Mouse (Mus musculus) neural tube, embryonic 15.5 days (tissue): Measurements from ENCODE around the gene Ankfn1. TPM values are rescaled to one million over a fixed set of nuclear protein-coding genes. Genes with fewer than 3 reads are reported as not detected.

Experiments
- ATAC-seq: fragments of 200-750 bp; cut with Nextera tagmentation; 2 replicates; pipeline ENCODE4 v1.8.0; 2017; ENCODE audit warnings: mild to moderate bottlenecking, moderate TSS enrichment, moderate library complexity; ENCODE audit not compliant: low FRiP score
- H3K27ac ChIP-seq: fragments of 300-500 bp; sonication (generic); replicated peaks from 2 replicates; pipeline ENCODE4 v1.5.1; 2015; ENCODE audit warnings: mild to moderate bottlenecking, inconsistent platforms
- H3K27me3 ChIP-seq: fragments of 300-500 bp; sonication (generic); replicated peaks from 2 replicates; pipeline ENCODE4 v1.6.1; 2015; ENCODE audit warnings: inconsistent platforms
- H3K36me3 ChIP-seq: fragments of 300-500 bp; sonication (generic); 2 replicates; pipeline ENCODE4 v1.6.1; 2015; ENCODE audit warnings: inconsistent platforms
- H3K4me1 ChIP-seq: fragments of 300-500 bp; sonication (generic); 2 replicates; pipeline ENCODE4 v1.6.1; 2015; ENCODE audit warnings: inconsistent platforms
- H3K4me2 ChIP-seq: fragments of 300-500 bp; sonication (generic); 2 replicates; pipeline ENCODE4 v1.6.1; 2015; ENCODE audit warnings: inconsistent platforms, mild to moderate bottlenecking, moderate library complexity
- H3K4me3 ChIP-seq: fragments of 300-500 bp; sonication (generic); replicated peaks from 2 replicates; pipeline ENCODE4 v1.5.1; 2015; ENCODE audit warnings: mild to moderate bottlenecking, inconsistent platforms
- H3K9ac ChIP-seq: fragments of 300-500 bp; sonication (generic); replicated peaks from 2 replicates; pipeline ENCODE4 v1.6.1; 2015; ENCODE audit warnings: mild to moderate bottlenecking, inconsistent platforms
- H3K9me3 ChIP-seq: fragments of 300-500 bp; sonication (generic); replicated peaks from 2 replicates; pipeline ENCODE4 v1.6.1; 2016; ENCODE audit warnings: inconsistent platforms
- WGBS: fragments of 180-500 bp; shearing (Covaris S2); methylation state at CpG from one replicate; pipeline ENCODE4 v1.1.7; 2015; ENCODE audit warnings: mixed read lengths; 5-methylcytosine and 5-hydroxymethylcytosine counted together
- polyA plus RNA-seq: library from polyadenylated mRNA; unstranded; fragments of >200 nt; fragmentation: Nextera tagmentation; extraction: Ambion mirVana; gene quantifications from 2 replicates; pipeline ENCODE4 v1.2.1, GENCODE M21; 2015

Gene Ankfn1
- polyA plus RNA-seq, 1 experiment from 2014 or later, result 4.6 TPM

GRCm38 (mm10) chr11:89673916-89674507 lies 103.4 kb downstream of the Ankfn1 start:
- no peak overlapping the region for H3K4me2 ChIP-seq
- H3K4me3 ChIP-seq, result no peak overlapping the region
- H3K27me3 ChIP-seq, result no peaks in the 10 kb centered on the region
- ATAC-seq, result no peak
- 6% methylated on average over 1 of the region's 1 CpGs for WGBS
- H3K27ac ChIP-seq, result no peak overlapping the region
- no peaks in the 10 kb centered on the region for H3K36me3 ChIP-seq
- no peak overlapping the region for H3K9ac ChIP-seq
- H3K9me3 ChIP-seq, result no peaks in the 10 kb centered on the region
- H3K4me1 ChIP-seq, result no peaks in the 10 kb centered on the region

GRCm38 (mm10) chr11:89672510-89673085 lies 104.9 kb downstream of the Ankfn1 start:
- WGBS, result 62% methylated on average over 3 of the region's 3 CpGs
- no peak overlapping the region for H3K4me3 ChIP-seq
- no peak overlapping the region for H3K4me2 ChIP-seq
- H3K9ac ChIP-seq, result no peak overlapping the region
- no peak for ATAC-seq
- H3K9me3 ChIP-seq, result no peaks in the 10 kb centered on the region
- H3K4me1 ChIP-seq, result no peaks in the 10 kb centered on the region
- no peaks in the 10 kb centered on the region for H3K36me3 ChIP-seq
- H3K27ac ChIP-seq, result no peak overlapping the region
- H3K27me3 ChIP-seq, result no peaks in the 10 kb centered on the region

DNA sequence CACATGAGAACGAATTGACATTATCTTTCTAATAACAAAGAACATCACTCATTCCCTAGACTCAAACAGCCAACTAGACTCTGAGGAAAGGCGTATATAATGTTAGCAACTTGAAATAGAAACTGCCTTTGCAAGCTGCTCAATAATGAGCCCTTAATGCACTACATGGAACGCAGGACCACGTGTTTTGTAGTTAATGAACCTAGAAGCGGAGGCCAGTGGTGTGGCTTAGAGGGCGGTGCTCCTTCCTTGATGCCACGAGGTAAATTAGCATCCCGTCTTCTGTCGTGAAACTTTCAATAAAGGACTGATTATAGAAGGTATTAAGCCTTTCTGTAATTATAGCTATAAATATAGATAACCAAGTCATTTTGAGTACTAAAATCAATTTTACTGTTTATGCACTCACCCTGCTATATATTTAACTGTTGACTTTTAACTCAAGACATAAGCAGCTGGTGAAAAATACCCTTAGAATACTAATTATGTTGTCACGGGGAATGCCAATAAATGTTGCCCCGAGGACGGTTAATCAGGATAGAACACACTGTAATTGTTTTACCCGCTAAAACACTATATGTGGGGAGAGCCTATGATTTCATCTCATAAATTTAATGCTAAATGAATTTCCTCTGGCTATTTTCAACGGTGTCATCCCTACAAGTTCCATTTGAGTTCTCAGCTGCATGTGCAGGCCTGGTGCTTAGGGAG lies 112.1 kb downstream of the Ankfn1 start:
- Histone ChIP-seq H3K9me3 (no peaks in the 10 kb centered on the region), H3K27me3 (no peaks in the 10 kb centered on the region), H3K4me2 (peak overlapping the region; percentile 13; the same call in 1 of the 2 replicates), H3K4me3 (no peak overlapping the region), H3K4me1 (peaks cover 12% of the 10 kb centered on the region), H3K9ac (no peak overlapping the region), H3K27ac (peak overlapping the region; percentile 61; the same call in 1 of the 2 replicates), H3K36me3 (no peaks in the 10 kb centered on the region)
- ATAC-seq, result peak; percentile 57
- 34% methylated on average over 14 of the region's 14 CpGs for WGBS

DNA sequence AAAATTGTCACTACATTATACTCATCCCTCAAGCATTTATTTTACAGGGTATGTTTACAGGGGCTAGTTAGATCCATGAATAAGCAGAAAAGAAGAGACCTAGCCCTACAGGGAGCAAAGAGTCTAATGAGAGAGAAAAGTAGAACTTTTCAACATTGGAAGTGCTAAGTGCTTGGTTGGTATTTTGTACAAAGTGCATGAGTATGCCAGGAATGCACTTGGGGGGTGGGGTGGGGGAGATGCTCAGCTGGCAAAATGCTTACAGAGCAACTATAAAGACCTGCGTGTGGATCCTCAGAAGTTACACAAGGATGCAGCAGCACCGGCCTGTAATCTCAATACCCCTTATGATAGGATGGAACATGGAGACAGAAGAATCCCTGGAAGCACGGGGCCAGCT lies 118.4 kb downstream of the Ankfn1 start:
- H3K4me1 ChIP-seq, result no peaks in the 10 kb centered on the region
- no peak overlapping the region for H3K4me3 ChIP-seq
- H3K27me3 ChIP-seq, result no peaks in the 10 kb centered on the region
- H3K9ac ChIP-seq, result no peak overlapping the region
- no peaks in the 10 kb centered on the region for H3K9me3 ChIP-seq
- no peaks in the 10 kb centered on the region for H3K36me3 ChIP-seq
- 85% methylated on average over 3 of the region's 3 CpGs for WGBS
- no peak overlapping the region for H3K27ac ChIP-seq
- no peak for ATAC-seq
- no peak overlapping the region for H3K4me2 ChIP-seq

- no peak overlapping the region for H3K4me3 ChIP-seq
- H3K9me3 ChIP-seq, result no peaks in the 10 kb centered on the region
- ATAC-seq, result no peak
- H3K4me1 ChIP-seq, result no peaks in the 10 kb centered on the region
- no peak overlapping the region for H3K27ac ChIP-seq
- no peaks in the 10 kb centered on the region for H3K27me3 ChIP-seq
- H3K36me3 ChIP-seq, result no peaks in the 10 kb centered on the region
- no peak overlapping the region for H3K4me2 ChIP-seq
- H3K9ac ChIP-seq, result no peak overlapping the region
Observed at GRCm38 (mm10) chr11:89656556-89656955, 120.9 kb downstream of the Ankfn1 start.

DNA sequence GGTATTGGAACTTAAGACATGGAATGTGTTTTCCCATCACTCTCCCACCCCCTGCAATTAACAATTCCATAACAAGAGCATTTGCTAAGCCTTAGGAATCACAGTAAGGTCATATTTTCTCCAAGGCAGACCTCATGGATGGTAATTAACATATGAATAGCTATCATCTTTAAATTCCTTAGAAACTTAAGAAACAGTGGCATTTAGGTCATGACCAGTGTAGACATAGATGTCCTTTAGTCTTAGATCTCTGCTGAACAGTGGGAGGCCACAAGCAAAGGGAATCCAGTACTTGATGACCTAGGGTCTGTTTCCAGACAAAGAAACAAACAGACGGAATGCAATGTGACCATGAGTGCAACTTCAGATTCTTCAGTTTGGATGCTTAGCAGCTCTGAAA lies 141.7 kb downstream of the Ankfn1 start:
- no peaks in the 10 kb centered on the region for H3K36me3 ChIP-seq
- no peaks in the 10 kb centered on the region for H3K27me3 ChIP-seq
- H3K4me1 ChIP-seq, result no peaks in the 10 kb centered on the region
- WGBS, result 54% methylated on average over 1 of the region's 1 CpGs
- ATAC-seq, result no peak
- H3K27ac ChIP-seq, result no peak overlapping the region
- no peak overlapping the region for H3K9ac ChIP-seq
- H3K4me3 ChIP-seq, result no peak overlapping the region
- H3K4me2 ChIP-seq, result no peak overlapping the region
- H3K9me3 ChIP-seq, result no peaks in the 10 kb centered on the region

DNA sequence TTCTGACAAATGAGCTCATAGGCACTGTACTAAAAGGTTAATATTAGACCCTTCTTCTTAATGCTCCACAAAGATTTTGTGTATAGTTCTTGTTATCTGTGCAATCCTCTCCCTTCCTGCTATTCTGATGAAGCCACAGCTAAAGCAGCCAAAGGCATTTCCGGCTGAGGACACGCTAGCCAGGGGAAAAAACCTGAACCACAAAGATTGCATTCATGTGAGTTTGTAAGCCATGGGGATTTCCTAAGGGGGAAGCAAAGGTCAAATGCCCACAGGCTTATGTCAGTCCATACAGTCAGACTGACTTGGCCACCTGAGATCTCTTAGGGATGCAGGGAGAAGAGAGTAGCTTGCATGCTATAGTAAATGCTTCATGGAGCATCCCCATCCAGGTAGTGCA lies 146.1 kb downstream of the Ankfn1 start:
- ATAC-seq, result no peak
- Histone ChIP-seq H3K4me3 (no peak overlapping the region), H3K27me3 (no peaks in the 10 kb centered on the region), H3K9me3 (no peaks in the 10 kb centered on the region), H3K4me2 (no peak overlapping the region), H3K9ac (no peak overlapping the region), H3K27ac (no peak overlapping the region), H3K4me1 (no peaks in the 10 kb centered on the region), H3K36me3 (no peaks in the 10 kb centered on the region)
- 94% methylated on average over 2 of the region's 2 CpGs for WGBS

GRCm38 (mm10) chr11:89628562-89628961 lies 148.9 kb downstream of the Ankfn1 start:
- H3K4me2 ChIP-seq, result no peak overlapping the region
- H3K4me1 ChIP-seq, result no peaks in the 10 kb centered on the region
- H3K36me3 ChIP-seq, result no peaks in the 10 kb centered on the region
- no peaks in the 10 kb centered on the region for H3K27me3 ChIP-seq
- no peak for ATAC-seq
- H3K27ac ChIP-seq, result no peak overlapping the region
- H3K9ac ChIP-seq, result no peak overlapping the region
- WGBS, result 76% methylated on average over 6 of the region's 6 CpGs
- H3K9me3 ChIP-seq, result no peaks in the 10 kb centered on the region
- H3K4me3 ChIP-seq, result no peak overlapping the region

DNA sequence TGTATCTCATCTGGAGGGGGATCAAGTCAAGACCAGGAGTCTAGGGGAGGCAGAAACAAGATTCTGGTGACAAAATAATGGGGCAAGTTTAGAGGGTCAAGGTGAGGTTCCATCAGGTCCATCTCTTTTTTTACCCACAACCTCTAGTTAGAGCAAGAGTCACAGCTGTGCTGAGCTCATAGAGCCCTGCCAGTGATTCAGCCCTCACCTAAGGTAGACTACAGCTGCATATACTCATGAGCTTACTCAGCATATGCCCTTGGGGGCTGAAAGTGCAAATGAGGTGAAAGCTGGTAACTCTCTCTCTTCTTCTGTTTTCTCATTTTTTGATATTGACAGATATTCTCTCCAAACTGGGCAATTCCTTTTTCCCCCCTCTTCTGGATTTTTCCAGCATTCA lies 150.2 kb downstream of the Ankfn1 start:
- ATAC-seq, result no peak
- Histone ChIP-seq H3K9ac (no peak overlapping the region), H3K4me1 (no peaks in the 10 kb centered on the region), H3K36me3 (no peaks in the 10 kb centered on the region), H3K27me3 (no peaks in the 10 kb centered on the region), H3K9me3 (no peaks in the 10 kb centered on the region), H3K4me2 (no peak overlapping the region), H3K27ac (no peak overlapping the region), H3K4me3 (no peak overlapping the region)

DNA sequence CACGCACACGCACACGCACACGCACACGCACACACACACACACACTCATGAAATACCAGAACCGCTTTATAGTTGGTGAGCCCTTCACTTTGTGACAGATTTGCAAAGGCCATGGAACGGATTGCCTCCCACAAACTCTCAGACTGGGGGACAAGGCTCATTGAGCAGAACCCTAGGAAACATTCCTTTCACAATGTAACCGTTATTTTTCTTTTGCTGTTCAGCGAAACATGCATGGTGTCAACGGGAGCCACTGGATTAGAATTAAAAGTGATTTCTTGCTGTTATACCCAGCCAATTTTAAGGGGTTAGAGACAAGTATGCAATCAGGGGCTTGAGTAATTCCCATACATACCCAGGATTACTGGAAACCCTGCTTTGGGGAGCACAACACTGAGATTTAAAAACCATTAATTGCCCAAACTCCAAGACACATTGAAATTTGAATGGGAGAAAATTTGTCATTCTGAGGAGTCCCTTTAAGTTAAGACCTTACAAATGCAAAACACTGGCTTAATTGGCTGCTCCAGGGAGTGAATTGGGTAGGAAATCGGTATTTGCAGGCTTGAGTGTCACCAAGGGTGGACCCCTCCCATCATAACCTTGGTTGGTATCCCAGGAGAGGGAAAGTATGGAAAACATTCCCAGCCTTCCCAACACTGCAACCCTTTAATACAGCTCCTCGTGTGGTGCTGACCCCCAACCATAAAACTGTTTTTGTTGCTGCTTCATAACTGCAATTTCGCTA lies 153.6 kb downstream of the Ankfn1 start:
- ATAC-seq, result no peak
- H3K4me1 ChIP-seq, result no peaks in the 10 kb centered on the region
- H3K4me2 ChIP-seq, result no peak overlapping the region
- H3K4me3 ChIP-seq, result no peak overlapping the region
- H3K36me3 ChIP-seq, result no peaks in the 10 kb centered on the region
- no peak overlapping the region for H3K27ac ChIP-seq
- no peak overlapping the region for H3K9ac ChIP-seq
- no peaks in the 10 kb centered on the region for H3K9me3 ChIP-seq
- 59% methylated on average over 13 of the region's 13 CpGs for WGBS
- H3K27me3 ChIP-seq, result no peaks in the 10 kb centered on the region

- no peak for ATAC-seq
- Histone ChIP-seq H3K27me3 (no peaks in the 10 kb centered on the region), H3K9me3 (no peaks in the 10 kb centered on the region), H3K36me3 (no peaks in the 10 kb centered on the region), H3K27ac (no peak overlapping the region), H3K4me3 (no peak overlapping the region), H3K9ac (no peak overlapping the region), H3K4me2 (no peak overlapping the region), H3K4me1 (no peaks in the 10 kb centered on the region)
Observed at GRCm38 (mm10) chr11:89619955-89620354, 157.5 kb downstream of the Ankfn1 start.

DNA sequence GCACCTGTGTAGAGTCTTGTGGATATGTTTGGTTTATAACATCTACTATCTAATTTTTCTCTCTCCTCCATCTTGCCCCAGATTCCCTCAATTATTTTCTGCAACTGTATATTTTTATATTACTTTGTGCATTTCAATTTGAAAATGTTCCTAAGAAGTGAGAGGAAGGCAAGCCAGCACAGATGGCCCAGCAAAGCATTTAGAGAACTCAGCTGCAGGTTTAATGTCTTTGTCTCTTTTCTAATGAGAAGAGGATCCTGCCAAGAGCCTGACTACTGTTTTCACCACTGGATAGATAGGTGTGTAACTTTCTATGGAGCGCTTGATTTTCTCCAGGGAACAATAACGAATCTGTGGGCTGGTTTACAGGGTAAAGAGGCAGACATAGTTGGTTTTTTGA lies 161.6 kb downstream of the Ankfn1 start:
- 88% methylated on average over 2 of the region's 2 CpGs for WGBS
- no peak for ATAC-seq
- H3K4me3 ChIP-seq, result no peak overlapping the region

More for the DNA sequence above, 161.6 kb downstream of the Ankfn1 start:
- no peaks in the 10 kb centered on the region for H3K36me3 ChIP-seq
- H3K27me3 ChIP-seq, result no peaks in the 10 kb centered on the region
- no peaks in the 10 kb centered on the region for H3K4me1 ChIP-seq
- H3K9ac ChIP-seq, result no peak overlapping the region
- H3K27ac ChIP-seq, result no peak overlapping the region
- H3K4me2 ChIP-seq, result no peak overlapping the region
- no peaks in the 10 kb centered on the region for H3K9me3 ChIP-seq
